Mouse (Mus musculus) cerebellum, postnatal 4 days (tissue): ENCODE measurements at regions not wholly inside any gene's neighbourhood (a gene's known extent, or its start where the extent isn't known, plus 50 kb on each side); places are given as distances from the start of the nearest gene placed in this dataset.

Source experiments
- DNase-seq, 2 experiments: peaks; one replicate each; pipeline ENCODE4 v3.0.0; 2022; ENCODE audit warnings: low spot score in 2 of 2, mixed read lengths in 1 of 2

- no peak for DNase-seq
Measured at GRCm38 (mm10) chr13:52145926-52146325, 299.4 kb downstream of the Gadd45g start.

- no peak for DNase-seq
Measured at GRCm38 (mm10) chr13:52150281-52150680, 303.8 kb downstream of the Gadd45g start.

GRCm38 (mm10) chr13:52151777-52152176, 305.3 kb downstream of the Gadd45g start:
- no peak for DNase-seq

GRCm38 (mm10) chr13:52152221-52152620, 305.7 kb downstream of the Gadd45g start:
- DNase-seq: no peak

- DNase-seq: no peak
Measured at GRCm38 (mm10) chr13:52153030-52153429, 306.6 kb downstream of the Gadd45g start.

GRCm38 (mm10) chr13:52153576-52153975, 307.1 kb downstream of the Gadd45g start:
- no peak for DNase-seq

GRCm38 (mm10) chr13:52154111-52154843, 307.8 kb downstream of the Gadd45g start:
- no peak for DNase-seq

- DNase-seq: peak in 1 of 2 experiments; percentile 30
Measured at GRCm38 (mm10) chr13:52154844-52155587, 308.5 kb downstream of the Gadd45g start.

- DNase-seq: no peak
Measured at GRCm38 (mm10) chr13:52155588-52156086, 309.2 kb downstream of the Gadd45g start.

- DNase-seq: no peak
Measured at GRCm38 (mm10) chr13:52162676-52163075, 316.2 kb downstream of the Gadd45g start.

- no peak for DNase-seq
Measured at GRCm38 (mm10) chr13:52165531-52165930, 319.1 kb downstream of the Gadd45g start.

- DNase-seq: no peak
Measured at GRCm38 (mm10) chr13:52167968-52168367, 321.5 kb downstream of the Gadd45g start.

GRCm38 (mm10) chr13:52172706-52173346, 326.3 kb downstream of the Gadd45g start:
- no peak for DNase-seq

GRCm38 (mm10) chr13:52175665-52176064, 329.2 kb downstream of the Gadd45g start:
- DNase-seq: no peak

GRCm38 (mm10) chr13:52179977-52180376, 333.5 kb downstream of the Gadd45g start:
- DNase-seq: no peak

GRCm38 (mm10) chr13:52183635-52184034, 337.2 kb downstream of the Gadd45g start:
- DNase-seq: no peak

GRCm38 (mm10) chr13:52185574-52185973, 339.1 kb downstream of the Gadd45g start:
- no peak for DNase-seq

- DNase-seq: peak in 1 of 2 experiments; percentile 16
Measured at GRCm38 (mm10) chr13:52187841-52188604, 341.5 kb downstream of the Gadd45g start.

GRCm38 (mm10) chr13:52188605-52189003, 342.1 kb downstream of the Gadd45g start:
- no peak for DNase-seq

- DNase-seq: no peak
Measured at GRCm38 (mm10) chr13:52189382-52189923, 341.6 kb downstream of the Diras2 start.

GRCm38 (mm10) chr13:52190256-52190655, 340.8 kb downstream of the Diras2 start:
- no peak for DNase-seq
